Mouse (Mus musculus) lung, postnatal 0 days (tissue): ENCODE measurements around the gene Thrb.

Source experiments
- CTCF ChIP-seq: IDR thresholded peaks from 2 replicates; pipeline ENCODE4 v1.5.1; 2016; ENCODE audit warnings: antibody characterized with exemption, mild to moderate bottlenecking
- EP300 ChIP-seq: IDR thresholded peaks from 2 replicates; pipeline ENCODE4 v1.6.1; 2016; ENCODE audit warnings: antibody characterized with exemption, mild to moderate bottlenecking, control low read depth

DNA sequence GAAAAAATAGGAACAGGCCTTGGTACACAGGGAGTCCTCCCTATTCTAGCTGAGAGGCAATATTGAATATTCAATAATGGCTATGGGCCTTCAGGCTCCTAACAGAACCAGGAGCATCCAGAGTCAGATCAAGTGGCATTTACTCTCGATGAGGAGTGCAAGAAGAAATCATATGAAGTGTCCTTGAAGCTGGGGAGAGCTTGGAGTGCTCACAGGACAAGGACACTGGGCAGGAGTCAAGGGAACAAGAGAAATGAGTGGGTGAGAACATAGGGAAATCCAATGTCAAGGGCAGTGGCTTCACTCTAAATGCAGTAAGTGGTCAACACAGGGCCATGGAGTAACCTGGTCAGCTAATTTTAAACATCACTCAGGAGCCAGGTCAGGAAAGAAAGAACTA, 315.7 kb downstream of the Thrb start:
- no peak for TF ChIP-seq CTCF
- TF ChIP-seq EP300 = no peak
